16 mouse cellular contexts compared by ENCODE assay signal in the genomic region with DNA sequence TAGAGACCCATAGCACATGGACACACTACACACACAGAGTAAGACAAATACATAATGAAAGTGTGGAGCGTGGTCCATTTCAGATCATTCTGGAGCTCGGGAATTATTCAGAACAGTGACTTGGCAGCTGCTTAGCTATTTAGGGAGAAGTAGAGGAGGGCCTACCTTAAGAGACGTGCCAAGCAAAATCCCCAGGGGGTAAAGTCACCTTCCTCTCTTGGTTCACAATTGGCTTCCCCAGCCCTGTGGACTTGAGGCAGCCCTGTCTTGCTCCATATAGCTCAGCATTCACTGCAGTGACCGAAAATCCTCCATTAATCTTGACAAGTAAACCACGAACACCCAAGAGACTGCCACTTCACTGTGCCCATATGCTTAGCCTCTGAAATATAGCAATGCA.
"Had no signal": no experiment of that assay in that cellular context is flagged by ENCODE, and none has a peak within 500 bp of the region (broad histone marks: within the 10 kb centered on the region; RNA-seq: fewer than 3 reads in every experiment).

No protein-coding gene starts in this region.

- H3K9me3 ChIP-seq: limb, embryonic 10.5 days; limb, embryonic 13.5 days; liver, embryonic 12.5 days; liver, embryonic 15.5 days; lung, embryonic 15.5 days had no signal

- H3K27ac ChIP-seq: layer of hippocampus, adult 2 months; limb, embryonic 10.5 days; limb, embryonic 13.5 days; liver, embryonic 12.5 days; liver, embryonic 15.5 days; lung, embryonic 15.5 days had no signal

- H3K27me3 ChIP-seq: limb, embryonic 13.5 days; liver, embryonic 12.5 days; liver, embryonic 15.5 days; lung, embryonic 15.5 days had no signal

- H3K36me3 ChIP-seq: limb, embryonic 10.5 days; limb, embryonic 13.5 days; liver, embryonic 12.5 days; liver, embryonic 15.5 days; lung, embryonic 15.5 days had no signal

- H3K4me2 ChIP-seq: limb, embryonic 13.5 days; liver, embryonic 12.5 days; liver, embryonic 15.5 days; lung, embryonic 15.5 days; midbrain, embryonic 11.5 days had no signal

- DNase-seq: kidney, postnatal 25 days; layer of hippocampus, adult 9-11 months; liver; lung, adult 18-20 months; lung, postnatal 10 days; lung, postnatal 36 days; midbrain, embryonic 14.5 days; thymus, adult 18-20 months; thymus, postnatal 36 days had no signal

- H3K4me1 ChIP-seq: limb, embryonic 10.5 days; limb, embryonic 13.5 days; liver, embryonic 12.5 days; liver, embryonic 15.5 days; lung, embryonic 15.5 days had no signal

- H3K4me3 ChIP-seq: layer of hippocampus, adult 2 months; limb, embryonic 10.5 days; limb, embryonic 13.5 days; liver, embryonic 12.5 days; liver, embryonic 15.5 days; lung, embryonic 15.5 days had no signal

- H3K9ac ChIP-seq: limb, embryonic 13.5 days; liver, embryonic 12.5 days; liver, embryonic 15.5 days; lung, embryonic 15.5 days had no signal
